Mouse (Mus musculus) forebrain, embryonic 12.5 days (tissue): ENCODE measurements at regions not wholly inside any gene's neighbourhood (a gene's known extent, or its start where the extent isn't known, plus 50 kb on each side); places are given as distances from the start of the nearest gene placed in this dataset.
"Not testable (repeated sequence)": the region's sequence is repeated elsewhere in the genome, so short reads cannot be mapped to it uniquely, and the experiment has no call there.

Source experiments
- ATAC-seq: fragments of 200-750 bp; cut with Nextera tagmentation; 2 replicates; pipeline ENCODE4 v1.8.0; 2017; ENCODE audit warnings: moderate TSS enrichment; ENCODE audit not compliant: low FRiP score
- H3K27ac ChIP-seq: fragments of 300-500 bp; sonication (generic); 2 replicates; pipeline ENCODE4 v1.5.1; 2016; ENCODE audit warnings: mild to moderate bottlenecking
- H3K27me3 ChIP-seq: fragments of 300-500 bp; sonication (generic); 2 replicates; pipeline ENCODE4 v1.6.1; 2016; ENCODE audit warnings: mild to moderate bottlenecking
- H3K36me3 ChIP-seq: fragments of 300-500 bp; sonication (generic); replicated peaks from 2 replicates; pipeline ENCODE4 v1.6.1; 2016; ENCODE audit warnings: mild to moderate bottlenecking
- H3K4me1 ChIP-seq: fragments of 300-500 bp; sonication (generic); 2 replicates; pipeline ENCODE4 v1.6.1; 2016
- H3K4me2 ChIP-seq: fragments of 300-500 bp; sonication (generic); 2 replicates; pipeline ENCODE4 v1.6.1; 2016; ENCODE audit warnings: mild to moderate bottlenecking, moderate library complexity
- H3K4me3 ChIP-seq: fragments of 300-500 bp; sonication (generic); replicated peaks from 2 replicates; pipeline ENCODE4 v1.5.1; 2016; ENCODE audit warnings: mild to moderate bottlenecking
- H3K9ac ChIP-seq: fragments of 300-500 bp; sonication (generic); 2 replicates; pipeline ENCODE4 v1.6.1; 2016; ENCODE audit warnings: mild to moderate bottlenecking
- H3K9me3 ChIP-seq: fragments of 300-500 bp; sonication (generic); 2 replicates; pipeline ENCODE4 v1.6.1; 2016
- WGBS: fragments of 180-500 bp; shearing (Covaris S2); methylation state at CpG from one replicate; pipeline ENCODE4 v1.1.7; 2016; 5-methylcytosine and 5-hydroxymethylcytosine counted together

DNA sequence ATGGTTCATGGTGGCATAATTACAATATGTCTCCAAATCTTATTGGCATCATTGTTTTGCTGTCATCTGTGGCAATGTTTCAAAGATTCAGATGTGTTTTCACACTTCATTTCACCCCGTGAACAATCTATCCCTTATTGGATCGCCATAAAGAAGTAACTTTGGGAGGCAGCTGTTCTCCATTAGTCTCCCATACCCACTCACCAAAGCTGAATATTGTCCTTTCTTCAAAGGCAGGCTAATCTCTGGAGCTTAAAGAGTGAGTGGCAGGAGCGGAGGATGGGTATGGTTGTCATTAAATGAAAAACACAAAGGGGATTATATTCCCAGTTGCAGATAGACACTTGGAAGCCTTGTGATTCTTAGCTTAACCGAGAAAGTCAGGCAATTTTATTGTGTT, 2660.3 kb upstream of the Gm12353 start:
- Histone ChIP-seq H3K4me2 (no peak overlapping the region), H3K4me3 (no peak overlapping the region), H3K9ac (no peak overlapping the region), H3K36me3 (no peaks in the 10 kb centered on the region), H3K9me3 (no peaks in the 10 kb centered on the region), H3K4me1 (peaks cover 3% of the 10 kb centered on the region; the same call in 1 of the 2 replicates), H3K27ac (no peak overlapping the region), H3K27me3 (no peaks in the 10 kb centered on the region)
- no peak for ATAC-seq
- WGBS, result 11% methylated on average over 4 of the region's 4 CpGs

DNA sequence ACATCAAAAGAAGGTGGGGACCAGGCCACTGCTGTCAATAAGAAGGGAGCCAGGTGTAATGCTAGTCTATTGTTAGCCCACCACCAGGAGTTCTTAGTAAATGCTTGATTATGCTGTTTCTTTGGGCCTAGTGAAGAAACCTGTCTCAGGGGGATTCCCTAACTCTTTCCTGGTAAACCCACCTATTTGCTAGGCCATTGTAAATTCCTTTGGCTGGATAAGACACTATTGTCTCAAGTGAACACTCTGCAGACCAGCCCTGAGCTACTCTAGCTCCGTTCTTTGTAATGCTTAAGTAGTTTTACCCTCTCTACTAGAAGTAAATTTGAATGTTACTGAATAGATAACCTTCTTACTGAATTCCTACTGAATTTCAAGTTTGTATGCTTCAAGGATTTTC, 2650.7 kb upstream of the Gm12353 start:
- H3K4me3 ChIP-seq, H3K4me2 ChIP-seq, H3K27me3 ChIP-seq, H3K9ac ChIP-seq, H3K9me3 ChIP-seq, H3K27ac ChIP-seq, H3K4me1 ChIP-seq, ATAC-seq, H3K36me3 ChIP-seq: not testable (repeated sequence)
- WGBS, result 55% methylated on average over 1 of the region's 1 CpGs

DNA sequence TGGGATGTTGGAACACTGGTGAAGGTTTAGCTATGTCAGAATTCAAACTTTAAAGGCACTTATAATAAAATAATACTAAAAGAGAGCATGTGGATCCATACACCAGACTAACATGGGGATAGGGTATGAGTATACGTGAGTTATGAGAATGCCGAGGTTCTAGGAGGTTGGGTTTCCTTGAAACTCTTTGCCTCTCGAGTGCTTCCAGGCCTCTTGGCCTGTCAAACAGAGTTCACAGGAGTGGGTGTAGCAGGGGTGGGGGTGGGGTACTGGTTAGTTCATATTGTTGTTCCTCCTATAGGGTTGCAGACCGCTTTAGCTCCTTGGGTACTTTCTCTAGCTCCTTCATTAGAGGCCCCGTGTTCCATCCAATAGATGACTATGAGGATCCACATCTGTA, 2650.3 kb upstream of the Gm12353 start:
- not testable (repeated sequence) for H3K27ac ChIP-seq, H3K36me3 ChIP-seq, H3K4me1 ChIP-seq, H3K27me3 ChIP-seq, ATAC-seq, H3K9ac ChIP-seq, H3K9me3 ChIP-seq, H3K4me2 ChIP-seq, H3K4me3 ChIP-seq
- WGBS, result 90% methylated on average over 5 of the region's 5 CpGs

DNA sequence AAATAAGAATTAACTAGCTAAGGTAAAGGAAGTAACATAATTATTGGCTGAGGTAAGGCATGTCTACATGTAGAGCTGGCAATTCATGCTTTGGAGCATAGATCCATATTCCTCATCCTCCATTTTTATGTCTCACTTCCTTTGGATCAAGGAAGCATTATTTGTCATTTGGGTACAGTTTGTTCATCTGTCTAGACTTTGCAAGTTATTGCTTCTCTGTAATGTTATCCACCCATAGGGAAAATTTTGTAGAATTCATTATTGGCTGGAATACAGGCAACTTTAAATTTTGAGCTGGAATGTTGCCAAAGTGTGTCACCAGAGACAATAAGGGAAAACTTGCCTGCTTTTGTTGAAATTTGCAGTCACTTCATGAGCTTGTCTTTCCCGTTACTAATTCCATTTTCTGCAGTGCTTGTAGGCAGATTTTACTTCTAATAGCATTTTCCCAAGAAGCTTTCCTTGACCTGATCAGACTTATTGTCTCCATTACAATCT, 2623.5 kb upstream of the Gm12353 start:
- H3K9me3 ChIP-seq, result no peaks in the 10 kb centered on the region
- H3K4me2 ChIP-seq, result no peak overlapping the region
- H3K27ac ChIP-seq, result no peak overlapping the region
- H3K9ac ChIP-seq, result no peak overlapping the region
- no peak overlapping the region for H3K4me3 ChIP-seq
- 74% methylated on average over 1 of the region's 1 CpGs for WGBS
- no peaks in the 10 kb centered on the region for H3K27me3 ChIP-seq
- H3K4me1 ChIP-seq, result no peaks in the 10 kb centered on the region
- no peaks in the 10 kb centered on the region for H3K36me3 ChIP-seq
- no peak for ATAC-seq

DNA sequence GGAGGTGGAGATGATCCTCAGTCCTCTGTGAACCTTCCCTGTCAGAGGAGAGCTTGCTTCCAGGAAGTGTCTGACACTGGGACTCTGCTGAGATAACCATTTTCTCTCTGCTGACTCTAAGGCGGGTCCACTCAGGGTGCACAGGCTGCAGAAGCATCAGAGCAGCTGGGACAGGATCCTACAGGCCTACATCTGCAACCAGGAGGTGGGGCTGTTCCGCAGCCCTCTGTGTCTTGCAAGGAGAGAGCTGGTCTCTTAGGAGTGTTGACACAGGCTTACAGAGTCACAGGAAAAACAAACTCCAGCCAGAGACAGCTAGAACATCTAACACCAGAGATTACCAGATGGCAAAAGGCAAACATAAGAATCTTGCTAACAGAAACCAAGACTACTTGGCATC, 2578.6 kb upstream of the Gm12353 start:
- Histone ChIP-seq H3K9me3 (no peaks in the 10 kb centered on the region), H3K36me3 (no peaks in the 10 kb centered on the region), H3K4me1 (no peaks in the 10 kb centered on the region), H3K27me3 (no peaks in the 10 kb centered on the region), H3K4me3 (no peak overlapping the region), H3K27ac (no peak overlapping the region), H3K9ac (no peak overlapping the region), H3K4me2 (no peak overlapping the region)
- 0 out of 2 replicates have a peak, but pooled peaks have one; percentile 9 for ATAC-seq
- 39% methylated on average over 2 of the region's 2 CpGs for WGBS
